ENCODE assay signal across 8 mouse cellular contexts in the genomic region with DNA sequence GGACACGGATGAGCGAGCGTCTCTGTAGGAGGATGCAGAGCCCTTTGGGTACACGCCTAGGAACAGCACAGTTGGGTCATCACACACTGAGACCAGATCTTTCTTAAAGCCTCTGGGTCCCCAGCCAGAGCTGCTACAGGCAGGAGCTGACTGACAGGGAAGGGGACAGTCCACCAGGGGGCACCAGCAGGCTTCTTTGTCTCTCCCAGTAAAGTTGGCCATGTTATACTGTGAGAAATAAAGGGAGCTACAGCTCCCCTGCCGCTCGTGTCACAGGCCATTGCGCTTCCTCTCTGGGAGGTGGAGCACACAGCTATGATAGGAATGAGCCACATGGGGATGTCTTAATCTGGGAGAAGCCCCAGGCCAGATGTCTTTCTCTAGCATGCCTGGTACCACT. TPM values are rescaled to one million over a fixed set of nuclear protein-coding genes. Genes with fewer than 3 reads are reported as not detected.
DNase-seq lines count a peak whose midpoint lies in the region; ATAC-seq and TF ChIP-seq lines count a peak whose summit lies in the region.

No protein-coding gene starts in this region.

- no peak for TF ChIP-seq POLR2A in liver, adult 2 months (IDR thresholded peaks at IDR 0.05; ENCODE audit: extremely low read depth, insufficient read depth, low read length)

- H3K9me3 ChIP-seq in embryonic facial prominence, embryonic 14.5 days (ENCODE audit: control insufficient read depth, low read length), result no peaks in the 10 kb centered on the region
- no peaks in the 10 kb centered on the region for H3K9me3 ChIP-seq in heart, embryonic 10.5 days
- no peaks in the 10 kb centered on the region for H3K9me3 ChIP-seq in kidney, embryonic 15.5 days (replicated peaks)
- H3K9me3 ChIP-seq in neural tube, embryonic 12.5 days, result no peaks in the 10 kb centered on the region
- H3K9me3 ChIP-seq in stomach, postnatal 0 days (ENCODE audit: control insufficient read depth, low read length), result no peaks in the 10 kb centered on the region

- peak overlapping the region; percentile 34 for H3K27ac ChIP-seq in embryonic facial prominence, embryonic 14.5 days (replicated peaks; ENCODE audit: low read depth, low read length)
- peak overlapping the region; percentile 11; the same call in 1 of the 2 replicates for H3K27ac ChIP-seq in heart, embryonic 10.5 days
- H3K27ac ChIP-seq in kidney, embryonic 15.5 days, result peak overlapping the region; percentile 81
- no peak overlapping the region for H3K27ac ChIP-seq in liver, adult 2 months (replicated peaks; ENCODE audit: insufficient read depth, low read depth, low read length)
- H3K27ac ChIP-seq in neural tube, embryonic 12.5 days, result peak overlapping the region; percentile 6; the same call in 1 of the 2 replicates
- no peak overlapping the region for H3K27ac ChIP-seq in stomach, postnatal 0 days (replicated peaks)

- peak; percentile 85 for ATAC-seq in embryonic facial prominence, embryonic 14.5 days (ENCODE audit: low read depth)
- ATAC-seq in kidney, embryonic 15.5 days (replicated peaks; ENCODE audit: low FRiP score), result peak; percentile 80
- ATAC-seq in neural tube, embryonic 12.5 days (ENCODE audit: low FRiP score, low read depth), result peak; percentile 74
- peak; percentile 68 for ATAC-seq in stomach, postnatal 0 days (ENCODE audit: low FRiP score, low TSS enrichment)

- H3K9ac ChIP-seq in embryonic facial prominence, embryonic 14.5 days (ENCODE audit: low read depth, low read length), result no peak overlapping the region
- no peak overlapping the region for H3K9ac ChIP-seq in kidney, embryonic 15.5 days
- H3K9ac ChIP-seq in liver, adult 2 months (ENCODE audit: low read depth, low read length), result no peak overlapping the region
- H3K9ac ChIP-seq in neural tube, embryonic 12.5 days, result no peak overlapping the region
- no peak overlapping the region for H3K9ac ChIP-seq in stomach, postnatal 0 days (ENCODE audit: low read length)

- TF ChIP-seq EP300 in stomach, postnatal 0 days (optimal IDR thresholded peaks at IDR 0.05), result no peak

- no peak overlapping the region for H3K4me2 ChIP-seq in embryonic facial prominence, embryonic 14.5 days (ENCODE audit: low read depth, low read length)
- H3K4me2 ChIP-seq in kidney, embryonic 15.5 days, result no peak overlapping the region
- peak overlapping the region; percentile 14; the same call in 1 of the 2 replicates for H3K4me2 ChIP-seq in neural tube, embryonic 12.5 days (replicated peaks)
- no peak overlapping the region for H3K4me2 ChIP-seq in stomach, postnatal 0 days (replicated peaks; ENCODE audit: low read depth)

- H3K4me1 ChIP-seq in embryonic facial prominence, embryonic 14.5 days (ENCODE audit: control insufficient read depth, insufficient read depth, low read length), result peaks cover 14% of the 10 kb centered on the region
- H3K4me1 ChIP-seq in heart, embryonic 10.5 days, result peaks cover 39% of the 10 kb centered on the region
- peaks cover 39% of the 10 kb centered on the region for H3K4me1 ChIP-seq in kidney, embryonic 15.5 days
- H3K4me1 ChIP-seq in liver, adult 2 months (ENCODE audit: control insufficient read depth, insufficient read depth, low read length), result no peaks in the 10 kb centered on the region; the same call in 1 of the 2 replicates
- H3K4me1 ChIP-seq in neural tube, embryonic 12.5 days, result peaks cover 32% of the 10 kb centered on the region
- no peaks in the 10 kb centered on the region for H3K4me1 ChIP-seq in stomach, postnatal 0 days (replicated peaks; ENCODE audit: control insufficient read depth, insufficient read depth)

- peak; percentile 81 for TF ChIP-seq CTCF in liver, adult 2 months (IDR thresholded peaks at IDR 0.05; ENCODE audit: low read depth, low read length)
- TF ChIP-seq CTCF in stomach, postnatal 0 days (IDR thresholded peaks at IDR 0.05; ENCODE audit: low read depth), result peak; percentile 86

- H3K4me3 ChIP-seq in embryonic facial prominence, embryonic 14.5 days (ENCODE audit: low read depth, low read length), result no peak overlapping the region
- H3K4me3 ChIP-seq in heart, embryonic 10.5 days, result no peak overlapping the region
- H3K4me3 ChIP-seq in kidney, embryonic 15.5 days (replicated peaks), result no peak overlapping the region
- no peak overlapping the region for H3K4me3 ChIP-seq in liver, adult 2 months (ENCODE audit: insufficient read depth, low read depth, low read length)
- H3K4me3 ChIP-seq in neural tube, embryonic 12.5 days, result no peak overlapping the region
- no peak overlapping the region for H3K4me3 ChIP-seq in stomach, postnatal 0 days (ENCODE audit: low read depth, low read length)

- H3K36me3 ChIP-seq in embryonic facial prominence, embryonic 14.5 days (ENCODE audit: control insufficient read depth, insufficient read depth, low read length), result no peaks in the 10 kb centered on the region
- peaks cover 39% of the 10 kb centered on the region for H3K36me3 ChIP-seq in heart, embryonic 10.5 days
- peaks cover 38% of the 10 kb centered on the region for H3K36me3 ChIP-seq in kidney, embryonic 15.5 days
- no peaks in the 10 kb centered on the region for H3K36me3 ChIP-seq in liver, adult 2 months (ENCODE audit: control insufficient read depth, insufficient read depth, low read length)
- H3K36me3 ChIP-seq in neural tube, embryonic 12.5 days, result peaks cover 36% of the 10 kb centered on the region
- no peaks in the 10 kb centered on the region for H3K36me3 ChIP-seq in stomach, postnatal 0 days (ENCODE audit: control insufficient read depth, insufficient read depth, low read length)

- WGBS in embryonic facial prominence, embryonic 14.5 days, result 14% methylated on average over 7 of the region's 7 CpGs
- 23% methylated on average over 7 of the region's 7 CpGs for WGBS in heart, embryonic 10.5 days
- WGBS in kidney, embryonic 15.5 days, result 12% methylated on average over 7 of the region's 7 CpGs
- WGBS in liver, adult 2 months, result 20% methylated on average over 7 of the region's 7 CpGs
- WGBS in neural tube, embryonic 12.5 days, result 16% methylated on average over 7 of the region's 7 CpGs
- 20% methylated on average over 7 of the region's 7 CpGs for WGBS in stomach, postnatal 0 days

- DNase-seq in A20 (ENCODE audit: low read depth, low spot score), result peak; percentile 65
- peak; percentile 64 to 85 for DNase-seq in adrenal gland, postnatal 4 days (ENCODE audit: low spot score in 2 of 2)
- DNase-seq in embryonic facial prominence, embryonic 14.5 days (ENCODE audit: low spot score), result peak; percentile 91
- peak; percentile 94 for DNase-seq in heart, embryonic 10.5 days (ENCODE audit: low spot score)
- peak; percentile 46 for DNase-seq in liver, adult 2 months (ENCODE audit: extremely low read depth, low read depth, low spot score)
- DNase-seq in stomach, postnatal 0 days (ENCODE audit: low spot score), result peak; percentile 89

- H3K79me2 ChIP-seq in liver, adult 2 months (ENCODE audit: control insufficient read depth, insufficient read depth, low read length), result no peaks in the 10 kb centered on the region

- no peaks in the 10 kb centered on the region for H3K27me3 ChIP-seq in embryonic facial prominence, embryonic 14.5 days (replicated peaks; ENCODE audit: control insufficient read depth, insufficient read depth, low read length)
- no peaks in the 10 kb centered on the region for H3K27me3 ChIP-seq in heart, embryonic 10.5 days (ENCODE audit: insufficient read depth, poor library complexity, severe bottlenecking)
- no peaks in the 10 kb centered on the region for H3K27me3 ChIP-seq in kidney, embryonic 15.5 days
- no peaks in the 10 kb centered on the region for H3K27me3 ChIP-seq in liver, adult 2 months (ENCODE audit: control insufficient read depth, insufficient read depth, low read length)
- H3K27me3 ChIP-seq in neural tube, embryonic 12.5 days (replicated peaks), result no peaks in the 10 kb centered on the region
- H3K27me3 ChIP-seq in stomach, postnatal 0 days (ENCODE audit: control insufficient read depth, insufficient read depth, low read length), result no peaks in the 10 kb centered on the region

RNA-seq across cellular contexts. Expression of gene Trp53i11, which starts 29.7 kb away (rescaled TPM):
- total RNA-seq in adrenal gland, postnatal 4 days (2021), result 100 to 1,000 TPM; 114 to 117 TPM
- polyA plus RNA-seq in embryonic facial prominence, embryonic 14.5 days (2014; fragmentation: Nextera tagmentation; extraction: Ambion mirVana), result 33.6 and 37.5 TPM in 2 replicates
- polyA plus RNA-seq in heart, embryonic 10.5 days (2016; fragmentation: Nextera tagmentation; extraction: Ambion mirVana), result 22.5 and 24.2 TPM in 2 replicates
- polyA plus RNA-seq in kidney, embryonic 15.5 days (2015; fragmentation: Nextera tagmentation; extraction: Ambion mirVana), result 36.1 and 42.1 TPM in 2 replicates
- 1.9 and 5.0 TPM in 2 replicates for total RNA-seq in liver, adult 2 months (2014; rRNA removed)
- polyA plus RNA-seq in liver, adult 2 months (2012; rRNA removed), result 7.1 and 9.1 TPM in 2 replicates
- polyA plus RNA-seq in neural tube, embryonic 12.5 days (2016; fragmentation: Nextera tagmentation; extraction: Ambion mirVana), result 144 and 230 TPM in 2 replicates
- 17.3 and 27.8 TPM in 2 replicates for polyA plus RNA-seq in stomach, postnatal 0 days (2015; fragmentation: Nextera tagmentation; extraction: Ambion mirVana)

Comparison
In these comparisons a context has a peak if more than half of its experiments do, and no peak if none do; other contexts are left out.
1. H3K27ac ChIP-seq: peak in embryonic facial prominence, embryonic 14.5 days (single experiment), heart, embryonic 10.5 days (single experiment), kidney, embryonic 15.5 days (single experiment) and neural tube, embryonic 12.5 days (single experiment); none in liver, adult 2 months (single experiment) and stomach, postnatal 0 days (single experiment).
2. Peak in every context shown above with its lines, with median percentiles within 50 percentile points of each other: DNase-seq and ATAC-seq.